Mouse (Mus musculus) kidney, adult 2 months (tissue): ENCODE results near the gene Cdk4. TPM values are rescaled to one million over a fixed set of nuclear protein-coding genes. Genes with fewer than 3 reads are reported as not detected.
A peak's percentile ranks its signal among the peaks of the same experiment; 100 is the strongest.

ENCODE experiments used
- DNase-seq: peaks from one replicate; pipeline ENCODE4 v3.0.0; 2021
- H3K27ac ChIP-seq: fragments of 200-500 bp; 2 replicates; pipeline ENCODE4 v1.5.1; 2012; ENCODE audit warnings: low read depth, low read length, control low read depth, inconsistent platforms; ENCODE audit not compliant: insufficient read depth
- H3K27me3 ChIP-seq: fragments of 200-500 bp; replicated peaks from 2 replicates; pipeline ENCODE4 v1.6.1; 2012; ENCODE audit warnings: mild to moderate bottlenecking, moderate library complexity, low read length, inconsistent platforms; ENCODE audit not compliant: control insufficient read depth, insufficient read depth
- H3K36me3 ChIP-seq: fragments of 200-500 bp; 2 replicates; pipeline ENCODE4 v1.6.1; 2012; ENCODE audit warnings: mild to moderate bottlenecking, moderate library complexity, low read length, inconsistent platforms; ENCODE audit not compliant: control insufficient read depth, insufficient read depth
- H3K4me1 ChIP-seq: fragments of 200-500 bp; 2 replicates; pipeline ENCODE4 v1.6.1; 2011; ENCODE audit warnings: low read length; ENCODE audit not compliant: control insufficient read depth, insufficient read depth
- H3K4me3 ChIP-seq: fragments of 200-500 bp; 2 replicates; pipeline ENCODE4 v1.5.1; 2011; ENCODE audit warnings: mild to moderate bottlenecking, low read depth, low read length, control low read depth; ENCODE audit not compliant: insufficient read depth
- CTCF ChIP-seq: fragments of 200-500 bp; conservative IDR thresholded peaks from 2 replicates; pipeline ENCODE4 v1.5.1; 2011; ENCODE audit warnings: low read depth, mild to moderate bottlenecking, control low read depth, low read length, moderate library complexity, mixed read lengths; ENCODE audit not compliant: insufficient read depth, insufficient read length
- POLR2A ChIP-seq: fragments of 200-500 bp; IDR thresholded peaks from one replicate; pipeline ENCODE4 v1.6.1; 2011; ENCODE audit warnings: low read depth, low read length, control low read depth
- WGBS: fragments of 180-500 bp; shearing (Covaris S2); methylation state at CpG from one replicate; pipeline ENCODE4 v1.1.7; 2018; 5-methylcytosine and 5-hydroxymethylcytosine counted together
- polyA plus RNA-seq: library from polyadenylated mRNA; depleted of rRNA; stranded (reverse); fragments of >200 nt; gene quantifications from 2 replicates; pipeline ENCODE4 v1.2.3, GENCODE M21; 2012

Gene Cdk4
- polyA plus RNA-seq, 1 experiment: 216 TPM

DNA sequence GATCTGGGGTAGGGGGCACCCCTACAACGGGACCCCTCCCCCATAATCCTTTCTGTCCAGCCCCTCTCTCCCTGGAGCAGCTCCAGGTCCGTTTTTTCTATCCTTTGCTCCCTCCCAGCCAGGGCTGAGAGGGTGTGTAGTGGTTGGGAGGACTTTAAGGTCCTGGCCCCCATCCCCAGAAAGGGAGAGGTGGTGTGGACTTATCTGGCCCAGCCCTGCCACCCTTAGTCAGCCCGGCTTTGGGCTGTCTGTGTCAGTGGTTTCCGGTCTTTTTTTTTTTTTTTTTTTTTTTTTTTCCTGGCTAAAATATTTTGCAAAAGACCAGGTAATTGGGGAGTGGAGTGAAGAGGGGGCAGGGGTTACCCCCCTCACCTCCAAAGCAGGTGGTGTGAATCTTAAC lies 29.4 kb downstream of the Cdk4 start:
- Histone ChIP-seq H3K27ac (no peak overlapping the region), H3K4me1 (no peaks in the 10 kb centered on the region; the same call in 1 of the 2 replicates), H3K36me3 (no peaks in the 10 kb centered on the region), H3K4me3 (no peak overlapping the region), H3K27me3 (no peaks in the 10 kb centered on the region)
- TF ChIP-seq CTCF: no peak
- no peak for TF ChIP-seq POLR2A
- no peak for DNase-seq
- 61% methylated on average over 4 of the region's 4 CpGs for WGBS

DNA sequence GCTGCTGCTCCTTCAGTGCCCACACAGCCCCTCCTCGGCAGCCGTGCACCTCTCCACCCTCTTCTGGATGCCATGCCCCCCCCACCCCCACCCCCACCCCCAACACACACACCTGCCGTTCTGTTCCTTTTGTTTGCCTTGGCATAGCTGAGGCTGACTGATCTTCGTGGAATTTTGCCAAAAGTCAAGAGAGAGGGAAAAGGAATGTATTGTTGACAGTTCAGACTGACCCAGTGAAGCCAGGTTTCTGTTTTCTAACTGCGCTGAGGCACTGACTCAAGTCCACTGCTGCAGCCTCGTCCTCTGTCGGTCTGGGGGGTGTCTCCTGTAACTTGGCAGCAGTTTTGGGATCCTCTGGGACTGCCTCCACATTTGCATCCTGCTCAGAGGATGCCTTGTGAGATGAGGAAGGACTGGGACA lies 31.1 kb downstream of the Cdk4 start:
- no peak overlapping the region for H3K4me3 ChIP-seq
- no peak for TF ChIP-seq POLR2A
- H3K36me3 ChIP-seq: peaks cover under 1% of the 10 kb centered on the region; the same call in 1 of the 2 replicates
- H3K4me1 ChIP-seq: no peaks in the 10 kb centered on the region; the same call in 1 of the 2 replicates
- no peak overlapping the region for H3K27ac ChIP-seq
- H3K27me3 ChIP-seq: no peaks in the 10 kb centered on the region
- peak; percentile 44 for DNase-seq
- 16% methylated on average over 7 of the region's 7 CpGs for WGBS

DNA sequence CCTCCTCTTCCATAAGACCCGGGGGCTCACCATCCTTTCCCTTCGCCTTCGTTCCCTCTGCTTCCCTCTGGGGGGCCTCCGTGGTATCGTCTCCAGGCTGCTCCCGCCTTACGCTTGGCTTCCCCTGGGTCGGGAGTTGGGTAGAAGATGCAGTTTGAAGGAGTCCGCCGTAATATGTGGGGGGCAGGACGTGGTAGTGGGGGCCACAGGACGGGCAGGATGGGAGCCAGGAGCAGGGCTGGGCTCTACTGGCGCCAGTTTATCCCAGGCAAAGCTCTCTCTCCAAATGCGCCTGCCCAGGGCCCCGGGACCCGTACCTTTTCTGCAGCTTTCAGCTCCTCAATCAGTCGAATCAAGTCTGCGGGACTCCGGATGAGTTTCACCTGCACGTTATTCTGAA lies 35.2 kb downstream of the Cdk4 start:
- no peak for TF ChIP-seq POLR2A
- TF ChIP-seq CTCF: no peak
- Histone ChIP-seq H3K36me3 (peaks cover 2% of the 10 kb centered on the region; the same call in 1 of the 2 replicates), H3K27ac (no peak overlapping the region), H3K4me1 (no peaks in the 10 kb centered on the region), H3K4me3 (no peak overlapping the region), H3K27me3 (no peaks in the 10 kb centered on the region)
- DNase-seq: no peak
- 86% methylated on average over 20 of the region's 20 CpGs for WGBS

DNA sequence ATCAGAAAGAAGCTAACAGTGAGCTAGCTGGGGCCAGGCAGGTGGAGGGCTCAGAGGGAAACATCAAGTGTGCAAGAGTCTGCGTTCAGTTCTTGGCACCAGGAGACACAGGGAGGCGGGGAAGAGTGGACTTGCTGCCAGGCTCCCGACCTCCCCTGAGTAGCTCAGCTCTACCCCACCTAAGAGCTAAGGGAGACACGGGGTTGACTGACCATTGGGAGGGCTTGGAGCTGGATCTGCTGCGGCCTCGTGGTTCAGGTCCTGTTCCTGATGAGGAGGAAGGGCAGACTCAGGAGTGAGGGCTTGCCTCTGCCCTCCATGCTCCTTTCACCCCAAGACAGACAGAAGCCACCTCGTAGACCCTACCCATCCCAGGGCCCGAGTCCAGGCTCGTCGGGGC lies 35.9 kb downstream of the Cdk4 start:
- H3K36me3 ChIP-seq: peaks cover 2% of the 10 kb centered on the region; the same call in 1 of the 2 replicates
- DNase-seq: no peak
- no peaks in the 10 kb centered on the region for H3K4me1 ChIP-seq

DNA sequence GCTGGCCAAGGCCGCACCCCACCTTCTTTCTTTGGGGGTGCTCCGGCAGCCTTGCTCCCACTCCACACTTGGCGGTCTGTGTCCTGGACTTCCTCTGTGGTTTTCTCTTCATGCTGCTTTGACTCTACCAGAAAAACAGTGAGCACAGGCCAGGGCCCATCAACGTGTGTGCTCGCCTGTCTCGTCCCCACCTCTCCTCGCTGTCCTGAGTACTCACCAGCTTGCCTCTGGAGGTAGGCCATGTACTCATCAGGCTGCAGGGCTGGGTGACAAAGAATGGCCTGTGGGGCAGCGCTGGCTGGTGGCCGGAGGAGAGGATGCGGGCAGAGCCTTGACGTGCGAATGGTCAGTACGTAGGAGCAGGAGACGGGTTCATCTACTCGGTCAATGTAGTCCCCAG lies 36.5 kb downstream of the Cdk4 start:
- H3K4me3 ChIP-seq: no peak overlapping the region
- TF ChIP-seq POLR2A: no peak
- no peak overlapping the region for H3K27ac ChIP-seq
- peaks cover 2% of the 10 kb centered on the region; the same call in 1 of the 2 replicates for H3K36me3 ChIP-seq
- H3K4me1 ChIP-seq: no peaks in the 10 kb centered on the region
- DNase-seq: no peak
- H3K27me3 ChIP-seq: no peaks in the 10 kb centered on the region
- 92% methylated on average over 15 of the region's 15 CpGs for WGBS

More for the DNA sequence above, 35.9 kb downstream of the Cdk4 start:
- Histone ChIP-seq H3K27ac (no peak overlapping the region), H3K4me3 (no peak overlapping the region), H3K27me3 (no peaks in the 10 kb centered on the region)
- TF ChIP-seq POLR2A (no peak), CTCF (no peak)
- WGBS: 94% methylated on average over 10 of the region's 10 CpGs

DNA sequence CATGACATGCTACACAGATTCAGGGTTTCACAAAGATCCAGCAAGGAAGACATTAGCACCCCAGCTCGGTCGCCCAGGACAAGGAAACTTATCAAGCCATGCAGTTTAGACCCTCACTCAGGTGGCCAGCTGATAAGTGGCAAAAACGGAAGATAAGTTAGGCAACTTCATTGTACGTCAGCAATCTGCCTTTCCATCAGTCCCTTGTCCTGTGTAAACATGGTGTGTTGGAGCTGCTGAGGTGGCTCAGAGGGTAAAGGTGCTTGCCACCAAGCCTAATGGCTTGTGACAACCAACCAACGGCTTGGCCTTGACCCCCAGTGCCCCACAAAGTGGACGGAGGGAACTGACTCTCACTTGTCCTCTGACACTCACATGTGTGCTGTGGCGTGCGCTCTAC lies 37.1 kb downstream of the Cdk4 start:
- DNase-seq: no peak
- Histone ChIP-seq H3K4me3 (no peak overlapping the region), H3K27me3 (no peaks in the 10 kb centered on the region), H3K36me3 (peaks cover 2% of the 10 kb centered on the region; the same call in 1 of the 2 replicates), H3K27ac (no peak overlapping the region), H3K4me1 (no peaks in the 10 kb centered on the region)
- 79% methylated on average over 8 of the region's 8 CpGs for WGBS
- no peak for TF ChIP-seq CTCF
- TF ChIP-seq POLR2A: no peak

DNA sequence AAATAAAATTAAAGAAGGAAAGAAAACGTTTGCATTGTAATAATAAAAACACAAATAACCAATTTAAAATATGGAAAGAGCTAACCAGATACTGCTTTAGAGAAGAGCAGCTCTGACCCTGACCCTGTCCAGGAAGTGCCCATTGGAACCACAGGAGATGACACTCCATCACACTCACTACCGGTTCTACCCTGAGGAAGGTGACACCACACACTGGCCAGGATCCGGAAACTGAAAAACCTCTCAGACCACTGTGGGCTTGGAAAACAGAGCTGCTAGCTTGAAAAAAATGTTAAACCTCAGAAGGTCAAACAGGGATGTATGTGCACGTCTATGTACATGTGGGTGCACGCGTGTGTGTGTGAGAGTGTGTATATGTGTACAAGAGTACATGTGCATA lies 37.8 kb downstream of the Cdk4 start:
- no peak overlapping the region for H3K27ac ChIP-seq
- 79% methylated on average over 6 of the region's 6 CpGs for WGBS
- H3K27me3 ChIP-seq: no peaks in the 10 kb centered on the region
- peaks cover 2% of the 10 kb centered on the region; the same call in 1 of the 2 replicates for H3K36me3 ChIP-seq
- no peak overlapping the region for H3K4me3 ChIP-seq
- no peak for DNase-seq
- no peak for TF ChIP-seq POLR2A
- no peak for TF ChIP-seq CTCF
- H3K4me1 ChIP-seq: no peaks in the 10 kb centered on the region

DNA sequence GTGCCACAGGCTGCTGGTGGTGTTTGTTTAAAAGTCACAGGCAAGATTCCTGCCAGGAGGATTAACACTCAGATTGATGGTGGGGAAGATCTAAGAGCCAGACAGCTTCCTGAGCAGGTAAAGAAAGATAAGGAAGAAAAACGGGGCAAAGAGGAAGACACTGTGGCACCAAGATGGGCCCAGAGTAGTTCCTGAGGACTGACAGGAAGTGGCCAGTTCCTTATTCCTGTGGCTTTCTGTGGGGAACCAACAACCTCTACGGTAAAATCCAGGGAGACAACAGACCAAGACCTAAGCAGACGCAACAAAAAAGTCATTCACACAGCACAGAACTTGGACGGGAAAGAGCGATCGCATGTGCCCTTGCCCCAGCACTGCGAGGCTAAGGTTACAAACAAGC lies 40.3 kb downstream of the Cdk4 start:
- no peak overlapping the region for H3K27ac ChIP-seq
- H3K4me3 ChIP-seq: no peak overlapping the region
- H3K36me3 ChIP-seq: peaks cover 2% of the 10 kb centered on the region; the same call in 1 of the 2 replicates
- no peaks in the 10 kb centered on the region for H3K4me1 ChIP-seq
- no peak for TF ChIP-seq POLR2A
- TF ChIP-seq CTCF: no peak
- no peak for DNase-seq
- WGBS: 80% methylated on average over 7 of the region's 7 CpGs
- H3K27me3 ChIP-seq: no peaks in the 10 kb centered on the region
